Mouse (Mus musculus) forebrain, embryonic 11.5 days (tissue): ENCODE data around the gene Cyfip1. TPM values are rescaled to one million over a fixed set of nuclear protein-coding genes. Genes with fewer than 3 reads are reported as not detected.
"Not testable (repeated sequence)": the region's sequence is repeated elsewhere in the genome, so short reads cannot be mapped to it uniquely, and the experiment has no call there.

Experiments used
- ATAC-seq: fragments of 200-750 bp; cut with Nextera tagmentation; replicated peaks from 2 replicates; pipeline ENCODE4 v1.8.0; 2017; ENCODE audit warnings: moderate TSS enrichment; ENCODE audit not compliant: low FRiP score
- DNase-seq: peaks from one replicate; pipeline ENCODE4 v3.0.0-alpha.2; 2017; ENCODE audit warnings: low spot score
- H3K27ac ChIP-seq: fragments of 300-500 bp; sonication (generic); 2 replicates; pipeline ENCODE4 v1.5.1; 2014; ENCODE audit warnings: low read depth, low read length
- H3K27me3 ChIP-seq: fragments of 300-500 bp; sonication (generic); 2 replicates; pipeline ENCODE4 v1.6.1; 2014; ENCODE audit warnings: mild to moderate bottlenecking, low read length, mixed read lengths; ENCODE audit not compliant: control insufficient read depth, insufficient read depth
- H3K36me3 ChIP-seq: fragments of 300-500 bp; sonication (generic); 2 replicates; pipeline ENCODE4 v1.6.1; 2014; ENCODE audit warnings: mild to moderate bottlenecking, low read length, moderate library complexity, mixed read lengths; ENCODE audit not compliant: control insufficient read depth, insufficient read depth
- H3K4me1 ChIP-seq: fragments of 300-500 bp; sonication (generic); replicated peaks from 2 replicates; pipeline ENCODE4 v1.6.1; 2014; ENCODE audit warnings: low read length, mixed read lengths; ENCODE audit not compliant: control insufficient read depth, insufficient read depth
- H3K4me2 ChIP-seq: fragments of 300-500 bp; sonication (generic); 2 replicates; pipeline ENCODE4 v1.6.1; 2014; ENCODE audit warnings: low read depth, mild to moderate bottlenecking, low read length, moderate library complexity, mixed read lengths; ENCODE audit not compliant: severe bottlenecking
- H3K4me3 ChIP-seq: fragments of 300-500 bp; sonication (generic); 2 replicates; pipeline ENCODE4 v1.5.1; 2014; ENCODE audit warnings: low read depth, low read length
- H3K9ac ChIP-seq: fragments of 300-500 bp; sonication (generic); 2 replicates; pipeline ENCODE4 v1.6.1; 2014; ENCODE audit warnings: low read length
- H3K9me3 ChIP-seq: fragments of 300-500 bp; sonication (generic); 2 replicates; pipeline ENCODE4 v1.6.1; 2016; ENCODE audit warnings: low read length, mixed read lengths; ENCODE audit not compliant: control insufficient read depth
- WGBS: fragments of 180-500 bp; shearing (Covaris S2); extraction: QIAGEN DNeasy Blood & Tissue Kit; methylation state at CpG from one replicate; pipeline ENCODE4 v1.1.7; 2014; 5-methylcytosine and 5-hydroxymethylcytosine counted together
- polyA plus RNA-seq: library from polyadenylated mRNA; unstranded; fragments of >200 nt; fragmentation: Nextera tagmentation; extraction: Ambion mirVana; gene quantifications from 2 replicates; pipeline ENCODE4 v1.2.1, GENCODE M21; 2014

Cyfip1 gene
- polyA plus RNA-seq, 1 experiment from 2014 or later: 81.4 TPM

DNA sequence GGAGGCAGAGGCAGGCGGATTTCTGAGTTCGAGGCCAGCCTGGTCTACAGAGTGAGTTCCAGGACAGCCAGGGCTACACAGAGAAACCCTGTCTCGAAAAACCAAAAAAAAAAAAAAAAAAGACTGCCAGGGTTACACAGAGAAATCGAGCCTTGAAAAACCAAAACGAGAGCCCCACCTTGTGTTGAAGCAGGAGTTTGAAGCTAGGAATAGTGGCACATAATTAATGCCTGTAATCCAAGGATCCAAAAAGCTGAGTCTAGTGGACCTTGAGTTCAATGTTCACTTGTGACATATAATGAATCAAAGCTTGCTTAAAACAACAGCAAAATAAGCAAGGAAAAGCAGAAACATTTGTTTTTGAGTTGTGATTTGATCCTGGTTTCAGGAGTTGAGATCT is 62.2 kb downstream of the Cyfip1 start:
- no peak for ATAC-seq
- Histone ChIP-seq H3K4me1 (no peaks in the 10 kb centered on the region), H3K9me3 (no peaks in the 10 kb centered on the region), H3K4me3 (no peak overlapping the region), H3K9ac (no peak overlapping the region), H3K4me2 (no peak overlapping the region), H3K27me3 (no peaks in the 10 kb centered on the region), H3K36me3 (peaks cover 12% of the 10 kb centered on the region; the same call in 1 of the 2 replicates), H3K27ac (no peak overlapping the region)
- DNase-seq: no peak
- WGBS: 84% methylated on average over 5 of the region's 5 CpGs

DNA sequence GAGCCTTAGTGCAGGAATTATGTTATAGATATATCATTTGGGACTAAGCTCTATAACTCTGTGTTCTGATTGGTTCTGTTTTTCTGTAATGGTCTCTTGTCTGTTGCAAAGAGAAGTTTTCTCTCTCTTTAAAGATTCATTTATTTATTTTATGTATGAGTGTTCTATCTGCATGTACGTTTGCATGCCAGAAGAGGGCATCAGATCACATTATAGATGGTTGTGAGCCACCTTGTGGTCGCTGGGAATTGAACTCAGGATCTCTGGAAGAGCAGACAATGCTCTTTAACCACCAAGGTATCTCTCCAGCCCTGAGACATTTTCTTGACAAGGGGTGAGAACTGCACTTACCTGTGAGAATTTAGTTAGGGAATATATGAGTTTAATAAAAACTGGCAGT is 63.9 kb downstream of the Cyfip1 start:
- DNase-seq (no peak), ATAC-seq (no peak)
- no peak overlapping the region for H3K4me3 ChIP-seq
- no peak overlapping the region for H3K27ac ChIP-seq
- H3K36me3 ChIP-seq: peaks cover 11% of the 10 kb centered on the region; the same call in 1 of the 2 replicates
- no peaks in the 10 kb centered on the region for H3K27me3 ChIP-seq
- WGBS: 83% methylated on average over 2 of the region's 2 CpGs
- H3K4me1 ChIP-seq: no peaks in the 10 kb centered on the region
- no peak overlapping the region for H3K9ac ChIP-seq
- H3K4me2 ChIP-seq: no peak overlapping the region
- no peaks in the 10 kb centered on the region for H3K9me3 ChIP-seq

DNA sequence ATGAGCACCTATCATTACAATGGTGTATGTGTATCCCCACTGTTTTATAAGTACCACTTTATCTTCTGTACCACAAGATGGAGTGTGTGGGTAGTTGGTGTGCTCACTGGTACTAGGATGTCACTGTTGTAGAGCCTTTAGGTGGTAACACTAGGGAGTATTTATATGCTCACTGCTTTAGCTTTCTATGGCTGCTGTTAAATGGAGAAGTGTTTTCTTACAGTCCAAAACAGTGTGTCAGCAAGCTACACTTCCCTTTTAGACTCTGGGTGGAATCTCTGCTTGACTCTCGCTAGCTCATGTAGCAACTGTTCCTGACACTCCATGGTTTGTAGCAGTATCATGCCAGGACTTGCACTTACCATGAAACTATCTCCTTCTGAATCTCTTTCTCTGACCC is 68.0 kb downstream of the Cyfip1 start:
- no peak overlapping the region for H3K27ac ChIP-seq
- 97% methylated on average over 1 of the region's 1 CpGs for WGBS
- ATAC-seq: no peak
- H3K4me1 ChIP-seq: no peaks in the 10 kb centered on the region
- H3K4me2 ChIP-seq: no peak overlapping the region
- H3K9ac ChIP-seq: no peak overlapping the region
- H3K27me3 ChIP-seq: no peaks in the 10 kb centered on the region
- no peak for DNase-seq
- H3K9me3 ChIP-seq: no peaks in the 10 kb centered on the region
- no peak overlapping the region for H3K4me3 ChIP-seq
- H3K36me3 ChIP-seq: peaks cover 7% of the 10 kb centered on the region; the same call in 1 of the 2 replicates

DNA sequence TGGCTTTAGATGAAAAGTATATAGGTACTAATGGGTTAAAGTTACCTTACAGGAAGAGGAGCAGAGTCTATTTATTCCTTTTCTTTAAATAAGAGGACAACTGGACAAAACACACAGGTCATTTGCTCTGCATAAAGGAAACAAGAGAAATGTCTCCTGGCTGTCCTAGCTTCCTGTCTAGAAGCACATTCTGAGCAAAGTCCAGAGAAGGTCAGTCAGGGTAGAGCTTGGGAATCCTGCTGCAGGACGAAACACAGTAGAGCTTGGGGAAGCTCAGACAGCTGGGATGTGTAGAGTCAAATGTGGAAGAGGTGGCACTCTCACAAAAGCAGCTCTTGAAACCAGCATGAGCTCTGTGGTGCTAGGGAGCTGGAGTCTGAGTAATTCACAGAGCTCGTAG is 68.8 kb downstream of the Cyfip1 start:
- Histone ChIP-seq H3K36me3 (peaks cover 7% of the 10 kb centered on the region; the same call in 1 of the 2 replicates), H3K4me1 (no peaks in the 10 kb centered on the region), H3K27ac (no peak overlapping the region), H3K27me3 (no peaks in the 10 kb centered on the region), H3K4me2 (no peak overlapping the region), H3K4me3 (no peak overlapping the region), H3K9me3 (no peaks in the 10 kb centered on the region), H3K9ac (no peak overlapping the region)
- WGBS: 94% methylated on average over 2 of the region's 2 CpGs
- no peak for DNase-seq
- no peak for ATAC-seq

DNA sequence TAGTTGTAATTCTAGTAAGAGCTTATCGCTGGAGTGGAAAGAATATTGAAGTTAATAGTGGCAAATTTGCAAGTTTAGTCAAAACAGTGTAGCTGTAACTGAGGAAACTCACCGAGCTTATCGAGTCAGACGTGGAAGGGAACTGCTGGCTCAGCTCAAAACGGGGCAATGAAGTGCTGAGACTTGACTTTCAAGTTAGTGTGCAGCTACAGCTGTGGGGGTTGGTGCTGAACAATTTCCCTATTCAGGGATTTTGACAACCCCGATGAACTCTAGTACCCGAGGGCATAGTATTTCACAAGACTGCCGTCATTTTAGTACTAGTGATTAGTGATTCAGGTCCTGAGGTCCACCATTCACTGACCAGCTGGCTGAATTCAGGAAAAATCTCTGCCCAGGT is 69.8 kb downstream of the Cyfip1 start:
- DNase-seq: no peak
- no peaks in the 10 kb centered on the region for H3K27me3 ChIP-seq
- H3K27ac ChIP-seq: no peak overlapping the region
- no peak overlapping the region for H3K4me2 ChIP-seq
- ATAC-seq: no peak
- no peaks in the 10 kb centered on the region for H3K4me1 ChIP-seq
- H3K9ac ChIP-seq: no peak overlapping the region
- H3K36me3 ChIP-seq: peaks cover 7% of the 10 kb centered on the region; the same call in 1 of the 2 replicates
- 89% methylated on average over 8 of the region's 8 CpGs for WGBS
- H3K4me3 ChIP-seq: no peak overlapping the region
- H3K9me3 ChIP-seq: no peaks in the 10 kb centered on the region

DNA sequence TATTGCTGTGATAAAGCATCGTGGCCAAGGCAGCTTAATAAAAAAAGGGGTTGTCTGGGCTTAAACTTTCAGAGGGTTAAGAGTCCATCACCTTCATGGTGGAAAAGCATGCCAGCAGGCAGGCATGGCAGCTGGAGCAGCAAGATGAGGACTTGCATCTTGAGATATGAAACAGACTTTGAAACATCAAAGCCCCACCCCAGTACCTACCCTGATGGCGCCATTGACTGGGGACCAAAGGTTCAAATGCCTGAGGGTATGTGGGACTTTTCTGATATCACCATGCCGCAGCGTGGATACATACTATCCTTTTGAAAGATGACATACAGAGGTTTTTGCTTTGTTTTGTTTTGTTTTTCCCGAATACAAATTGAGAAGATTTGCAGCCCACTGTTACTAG is 70.6 kb downstream of the Cyfip1 start:
- WGBS: 88% methylated on average over 5 of the region's 5 CpGs
- no peak overlapping the region for H3K9ac ChIP-seq
- no peak overlapping the region for H3K27ac ChIP-seq
- no peak overlapping the region for H3K4me2 ChIP-seq
- DNase-seq (no peak), ATAC-seq (no peak)
- no peaks in the 10 kb centered on the region for H3K9me3 ChIP-seq
- H3K4me3 ChIP-seq: no peak overlapping the region
- peaks cover 7% of the 10 kb centered on the region; the same call in 1 of the 2 replicates for H3K36me3 ChIP-seq
- H3K4me1 ChIP-seq: no peaks in the 10 kb centered on the region
- H3K27me3 ChIP-seq: no peaks in the 10 kb centered on the region

DNA sequence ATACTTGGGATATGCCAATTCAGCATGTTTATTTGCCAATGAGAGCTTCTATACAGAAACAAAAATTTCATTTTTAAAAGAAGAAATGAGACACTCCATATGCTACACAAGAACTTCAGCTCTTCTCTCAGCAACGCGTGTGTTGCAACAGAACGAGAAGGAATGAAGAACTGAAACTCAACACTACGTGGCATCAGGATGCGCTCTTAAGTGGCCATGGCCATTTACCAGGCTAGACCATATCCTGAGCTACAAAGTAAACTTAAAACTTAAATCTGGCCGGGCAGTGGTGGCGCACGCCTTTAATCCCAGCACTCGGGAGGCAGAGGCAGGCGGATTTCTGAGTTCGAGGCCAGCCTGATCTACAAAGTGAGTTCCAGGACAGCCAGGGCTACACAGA is 76.8 kb downstream of the Cyfip1 start:
- not testable (repeated sequence) for H3K4me3 ChIP-seq, H3K4me2 ChIP-seq, H3K27ac ChIP-seq, DNase-seq, H3K36me3 ChIP-seq, ATAC-seq, H3K9me3 ChIP-seq, H3K9ac ChIP-seq, H3K4me1 ChIP-seq, H3K27me3 ChIP-seq
- WGBS: 96% methylated on average over 10 of the region's 11 CpGs

DNA sequence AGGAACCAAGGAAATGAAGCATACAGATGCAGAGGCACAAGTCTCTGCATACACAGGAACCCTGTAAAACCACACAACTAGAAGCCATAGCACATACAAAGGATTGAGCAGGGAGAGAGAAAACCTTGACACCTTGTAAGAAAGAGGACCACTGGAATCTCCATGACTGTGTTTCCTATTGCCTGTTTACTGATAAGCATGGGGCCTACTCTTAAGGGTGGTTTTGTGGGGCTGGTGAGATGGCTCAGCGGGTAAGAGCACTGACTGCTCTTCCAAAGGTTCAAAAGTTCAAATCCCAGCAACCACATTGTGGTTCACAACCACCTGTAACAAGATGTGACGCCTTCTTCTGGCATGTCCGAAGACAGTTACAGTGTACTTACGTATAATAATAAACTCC is 85.7 kb downstream of the Cyfip1 start:
- ATAC-seq: no peak
- Histone ChIP-seq H3K27ac (no peak overlapping the region), H3K4me2 (no peak overlapping the region), H3K27me3 (no peaks in the 10 kb centered on the region), H3K9me3 (no peaks in the 10 kb centered on the region), H3K4me3 (no peak overlapping the region), H3K9ac (no peak overlapping the region), H3K4me1 (no peaks in the 10 kb centered on the region), H3K36me3 (peaks cover 5% of the 10 kb centered on the region; the same call in 1 of the 2 replicates)
- 95% methylated on average over 4 of the region's 4 CpGs for WGBS
- DNase-seq: no peak

DNA sequence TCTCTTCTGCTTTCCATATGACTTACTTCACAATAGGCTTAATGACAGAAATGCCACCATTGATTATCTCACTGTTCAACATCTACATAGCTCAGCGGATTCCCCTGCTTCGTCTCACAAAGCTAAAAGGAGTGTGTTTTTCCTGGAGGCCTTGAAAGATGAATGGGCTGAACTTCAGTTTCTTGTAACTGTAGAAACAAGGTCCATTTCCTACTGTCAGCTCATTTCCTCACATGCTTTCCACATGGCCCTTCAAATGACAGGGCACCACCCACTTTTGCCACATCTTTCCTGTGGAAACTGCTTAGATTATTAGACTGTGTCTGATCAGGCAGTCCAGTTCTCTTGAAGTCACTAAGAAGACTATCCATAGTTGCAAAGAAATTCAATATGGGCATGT is 87.1 kb downstream of the Cyfip1 start:
- Histone ChIP-seq H3K36me3 (peaks cover 5% of the 10 kb centered on the region; the same call in 1 of the 2 replicates), H3K9me3 (no peaks in the 10 kb centered on the region), H3K27me3 (no peaks in the 10 kb centered on the region), H3K4me3 (no peak overlapping the region), H3K9ac (no peak overlapping the region), H3K4me1 (no peaks in the 10 kb centered on the region), H3K4me2 (no peak overlapping the region), H3K27ac (no peak overlapping the region)
- ATAC-seq (no peak), DNase-seq (no peak)
- 92% methylated on average over 2 of the region's 2 CpGs for WGBS
